ENCODE assay signal across 8 mouse cellular contexts in genomic region chr1:33946601-33947395, GRCm38 (mm10). TPM values are rescaled to one million over a fixed set of nuclear protein-coding genes. Genes with fewer than 3 reads are reported as not detected.
A peak's percentile ranks its signal among the peaks of the same experiment; 100 is the strongest.
DNase-seq lines count a peak whose midpoint lies in the region; ATAC-seq lines count a peak whose summit lies in the region.

No protein-coding gene starts in this region.

- H3K27me3 ChIP-seq in forebrain, embryonic 13.5 days = no peaks in the 10 kb centered on the region
- H3K27me3 ChIP-seq in neural tube, embryonic 15.5 days (replicated peaks) = no peaks in the 10 kb centered on the region

- DNase-seq in kidney, postnatal 14 days = peak; percentile 14
- DNase-seq in kidney, postnatal 25 days = no peak
- peak; percentile 67 for DNase-seq in heart, postnatal 4 days
- no peak for DNase-seq in ovary, postnatal 36 days (ENCODE audit: low spot score)
- DNase-seq in adrenal gland, adult 2 months = no peak
- DNase-seq in embryo, embryonic 10 days (ENCODE audit: low spot score) = no peak

- H3K4me3 ChIP-seq in forebrain, embryonic 13.5 days = no peak overlapping the region
- H3K4me3 ChIP-seq in neural tube, embryonic 15.5 days (replicated peaks) = no peak overlapping the region

- H3K4me2 ChIP-seq in forebrain, embryonic 13.5 days = no peak overlapping the region
- no peak overlapping the region for H3K4me2 ChIP-seq in neural tube, embryonic 15.5 days

- H3K4me1 ChIP-seq in forebrain, embryonic 13.5 days = no peaks in the 10 kb centered on the region
- no peaks in the 10 kb centered on the region for H3K4me1 ChIP-seq in neural tube, embryonic 15.5 days

- no peaks in the 10 kb centered on the region for H3K9me3 ChIP-seq in forebrain, embryonic 13.5 days (replicated peaks)
- no peaks in the 10 kb centered on the region for H3K9me3 ChIP-seq in neural tube, embryonic 15.5 days (replicated peaks)

- 78% methylated on average over 12 of the region's 12 CpGs for WGBS in forebrain, embryonic 13.5 days
- 67% methylated on average over 12 of the region's 12 CpGs for WGBS in neural tube, embryonic 15.5 days

- H3K36me3 ChIP-seq in forebrain, embryonic 13.5 days (ENCODE audit: poor library complexity, severe bottlenecking) = no peaks in the 10 kb centered on the region
- no peaks in the 10 kb centered on the region for H3K36me3 ChIP-seq in neural tube, embryonic 15.5 days

- ATAC-seq in forebrain, embryonic 13.5 days = peak; percentile 92
- peak; percentile 79 for ATAC-seq in neural tube, embryonic 15.5 days (ENCODE audit: low FRiP score)

- no peak overlapping the region for H3K9ac ChIP-seq in forebrain, embryonic 13.5 days
- no peak overlapping the region for H3K9ac ChIP-seq in neural tube, embryonic 15.5 days (replicated peaks)

- peak overlapping the region; percentile 70; the same call in 1 of the 2 replicates for H3K27ac ChIP-seq in forebrain, embryonic 13.5 days
- H3K27ac ChIP-seq in neural tube, embryonic 15.5 days (replicated peaks) = peak overlapping the region; percentile 49

RNA-seq across cellular contexts. Expression of gene Dst, which starts 38.8 kb away (rescaled TPM):
- polyA plus RNA-seq in forebrain, embryonic 13.5 days (2015; fragmentation: Nextera tagmentation; extraction: Ambion mirVana) = 28.2 and 29.4 TPM in 2 replicates
- 100 to 1,000 TPM; 238 TPM for total RNA-seq in heart, postnatal 4 days (2021)
- 36.0 and 38.0 TPM in 2 replicates for polyA plus RNA-seq in neural tube, embryonic 15.5 days (2015; fragmentation: Nextera tagmentation; extraction: Ambion mirVana)
- total RNA-seq in adrenal gland, adult 2 months (2021) = 100 to 1,000 TPM; 125 to 134 TPM
- 39.7 and 53.3 TPM in 2 replicates for polyA plus RNA-seq in adrenal gland, adult 2 months (2012; rRNA removed)

RNA-seq across cellular contexts. Expression of gene Bend6, which starts 39.2 kb away (rescaled TPM):
- 12.7 and 13.8 TPM in 2 replicates for polyA plus RNA-seq in forebrain, embryonic 13.5 days (2015; fragmentation: Nextera tagmentation; extraction: Ambion mirVana)
- 1 to 10 TPM; 4.5 to 6.8 TPM for total RNA-seq in heart, postnatal 4 days (2021)
- 65.4 and 71.6 TPM in 2 replicates for polyA plus RNA-seq in neural tube, embryonic 15.5 days (2015; fragmentation: Nextera tagmentation; extraction: Ambion mirVana)
- 1 to 10 TPM; 1.4 to 1.9 TPM for total RNA-seq in adrenal gland, adult 2 months (2021)
- polyA plus RNA-seq in adrenal gland, adult 2 months (2012; rRNA removed) = 0.10 and 0.23 TPM in 2 replicates

Comparison
In these comparisons a context has a peak if more than half of its experiments do, and no peak if none do; other contexts are left out.
1. DNase-seq: peak in kidney, postnatal 14 days (single experiment) and heart, postnatal 4 days (single experiment); none in kidney, postnatal 25 days (0 of 2), ovary, postnatal 36 days (single experiment), adrenal gland, adult 2 months (single experiment) and embryo, embryonic 10 days (single experiment).
2. RNA of gene Bend6, which starts 39.2 kb away (polyA plus RNA-seq): 65.4 to 71.6 TPM in neural tube, embryonic 15.5 days and 12.7 to 13.8 TPM in forebrain, embryonic 13.5 days; 0.10 to 0.23 TPM in adrenal gland, adult 2 months; every median in the first group is over 10 times any median in the second.